Mouse (Mus musculus): ENCODE results near the gene Sfmbt2.

The Sfmbt2 gene

GRCm38 (mm10) chr2:10569392-10569791, 199.1 kb downstream of the Sfmbt2 start:
- DNase-seq, result no peak

GRCm38 (mm10) chr2:10572311-10572710, 202.0 kb downstream of the Sfmbt2 start:
- DNase-seq, result no peak

- no peak for DNase-seq
Measured at GRCm38 (mm10) chr2:10575962-10576740, 205.8 kb downstream of the Sfmbt2 start.

GRCm38 (mm10) chr2:10582673-10583072, 212.4 kb downstream of the Sfmbt2 start:
- DNase-seq, result peak; percentile 3

- no peak for DNase-seq
Measured at GRCm38 (mm10) chr2:10583103-10583502, 212.8 kb downstream of the Sfmbt2 start.

GRCm38 (mm10) chr2:10591310-10591709, 221.0 kb downstream of the Sfmbt2 start:
- DNase-seq, result no peak

- no peak for DNase-seq
Measured at GRCm38 (mm10) chr2:10615500-10615899, 245.2 kb downstream of the Sfmbt2 start.

Measured in right cerebral cortex, adult 18-20 months (tissue).